Mouse (Mus musculus): Measurements from ENCODE around the gene Lpar1. TPM values are rescaled to one million over a fixed set of nuclear protein-coding genes. Genes with fewer than 3 reads are reported as not detected.

Lpar1 gene
- polyA plus RNA-seq, 1 experiment, result 0.09 TPM

DNA sequence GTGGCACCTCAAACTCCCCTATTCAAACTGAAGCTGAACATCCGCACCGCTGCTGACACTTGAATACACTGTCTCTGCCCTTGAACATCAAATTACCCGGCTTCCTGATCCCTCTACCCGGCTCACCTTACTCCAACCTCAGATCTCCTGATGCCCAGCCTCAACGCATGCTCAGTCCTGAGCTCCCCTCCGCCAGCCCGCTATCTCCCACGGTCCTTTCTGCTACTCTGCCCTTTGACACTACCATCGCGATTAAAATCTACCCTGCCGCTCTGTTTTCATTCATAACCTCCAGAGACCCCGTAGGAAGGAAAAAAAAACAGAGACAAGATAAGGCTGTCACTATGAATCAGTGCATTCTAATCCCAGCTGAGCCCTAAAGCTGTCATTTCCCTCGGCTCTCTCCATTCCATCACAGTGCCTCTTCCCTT, 19.5 kb downstream of the Lpar1 start:
- peaks cover 13% of the 10 kb centered on the region for H3K9me3 ChIP-seq
- TF ChIP-seq FLI1 (IDR thresholded peaks at IDR 0.05; ENCODE audit: low read length) (no peak), GATA1 (IDR thresholded peaks at IDR 0.05; ENCODE audit: borderline replicate concordance, low read length) (no peak)
- H3K4me3 ChIP-seq (replicated peaks), result no peak overlapping the region
- H3K4me1 ChIP-seq, result no peaks in the 10 kb centered on the region
- H3K27me3 ChIP-seq (replicated peaks), result peaks cover 5% of the 10 kb centered on the region
- H3K36me3 ChIP-seq (replicated peaks; ENCODE audit: low read length), result no peaks in the 10 kb centered on the region

DNA sequence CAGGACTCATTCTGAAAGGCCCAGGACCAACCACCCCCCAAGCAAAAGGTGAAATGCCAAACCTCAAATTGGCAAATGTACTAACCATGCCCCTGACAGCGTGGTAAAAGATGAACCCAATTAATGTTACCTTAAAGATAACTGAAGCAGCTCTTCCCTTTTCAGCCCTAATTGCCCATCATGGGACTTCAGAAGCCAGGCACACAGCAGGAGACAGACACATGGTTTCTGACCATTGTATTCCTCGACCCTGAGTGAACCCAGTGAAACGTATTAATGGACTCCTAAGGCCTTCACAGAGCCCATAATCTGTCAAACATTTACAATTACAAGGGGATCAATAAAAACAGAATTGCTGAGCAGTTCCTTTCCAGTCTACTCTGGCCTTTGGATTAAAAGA, 20.2 kb downstream of the Lpar1 start:
- H3K4me3 ChIP-seq (replicated peaks), result no peak overlapping the region
- peaks cover 5% of the 10 kb centered on the region for H3K27me3 ChIP-seq (replicated peaks)
- H3K9me3 ChIP-seq, result peaks cover 9% of the 10 kb centered on the region
- no peaks in the 10 kb centered on the region for H3K36me3 ChIP-seq (replicated peaks; ENCODE audit: low read length)
- H3K4me1 ChIP-seq, result no peaks in the 10 kb centered on the region
- TF ChIP-seq FLI1 (IDR thresholded peaks at IDR 0.05; ENCODE audit: low read length) (no peak), GATA1 (IDR thresholded peaks at IDR 0.05; ENCODE audit: borderline replicate concordance, low read length) (no peak)

DNA sequence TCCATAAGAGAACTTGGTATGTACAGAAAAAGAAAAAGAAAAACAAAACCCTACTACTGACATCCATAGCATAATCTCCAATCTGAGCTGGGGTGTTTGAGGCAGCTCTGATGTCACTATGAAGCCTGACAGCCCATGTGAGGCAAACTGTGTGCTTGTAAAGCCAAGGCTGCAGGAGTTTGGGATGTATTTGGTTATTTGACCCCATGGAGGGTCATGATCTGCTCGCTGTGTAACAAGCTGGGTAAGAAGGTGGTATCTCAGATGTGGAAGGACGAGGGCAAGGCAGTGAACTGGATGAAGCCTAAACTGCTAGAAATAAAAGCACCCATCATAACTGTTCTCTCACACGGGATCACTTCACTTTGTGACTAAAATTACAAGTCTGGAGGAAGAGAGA, 21.4 kb downstream of the Lpar1 start:
- Histone ChIP-seq H3K4me3 (replicated peaks) (no peak overlapping the region), H3K4me1 (no peaks in the 10 kb centered on the region), H3K27me3 (replicated peaks) (peaks cover 2% of the 10 kb centered on the region), H3K36me3 (replicated peaks; ENCODE audit: low read length) (no peaks in the 10 kb centered on the region), H3K9me3 (peaks cover 3% of the 10 kb centered on the region)
- no peak for TF ChIP-seq FLI1 (IDR thresholded peaks at IDR 0.05; ENCODE audit: low read length)
- TF ChIP-seq GATA1 (IDR thresholded peaks at IDR 0.05; ENCODE audit: borderline replicate concordance, low read length), result no peak

DNA sequence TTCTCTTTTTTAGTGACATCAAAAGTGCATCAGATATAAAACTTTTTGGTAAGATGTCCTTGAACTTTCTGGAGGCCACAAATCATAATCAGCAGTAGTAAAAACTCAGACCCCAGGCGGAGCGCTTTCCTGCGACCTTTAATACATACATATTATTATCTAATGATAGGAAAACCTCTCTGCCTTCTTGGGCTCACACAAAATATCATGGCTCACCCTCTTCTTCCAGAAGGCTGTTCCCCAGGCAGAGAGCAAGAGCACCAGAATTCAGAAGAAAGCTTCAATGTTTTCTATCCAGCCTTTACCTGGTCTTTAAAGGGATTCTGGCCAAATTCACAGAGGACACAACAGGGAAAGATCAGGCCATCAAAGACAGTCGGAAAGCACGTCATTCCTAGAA, 23.0 kb downstream of the Lpar1 start:
- Histone ChIP-seq H3K4me3 (replicated peaks) (no peak overlapping the region), H3K36me3 (replicated peaks; ENCODE audit: low read length) (no peaks in the 10 kb centered on the region), H3K4me1 (no peaks in the 10 kb centered on the region), H3K27me3 (replicated peaks) (peaks cover 2% of the 10 kb centered on the region), H3K9me3 (no peaks in the 10 kb centered on the region)
- TF ChIP-seq GATA1 (IDR thresholded peaks at IDR 0.05; ENCODE audit: borderline replicate concordance, low read length) (no peak), FLI1 (IDR thresholded peaks at IDR 0.05; ENCODE audit: low read length) (no peak)

DNA sequence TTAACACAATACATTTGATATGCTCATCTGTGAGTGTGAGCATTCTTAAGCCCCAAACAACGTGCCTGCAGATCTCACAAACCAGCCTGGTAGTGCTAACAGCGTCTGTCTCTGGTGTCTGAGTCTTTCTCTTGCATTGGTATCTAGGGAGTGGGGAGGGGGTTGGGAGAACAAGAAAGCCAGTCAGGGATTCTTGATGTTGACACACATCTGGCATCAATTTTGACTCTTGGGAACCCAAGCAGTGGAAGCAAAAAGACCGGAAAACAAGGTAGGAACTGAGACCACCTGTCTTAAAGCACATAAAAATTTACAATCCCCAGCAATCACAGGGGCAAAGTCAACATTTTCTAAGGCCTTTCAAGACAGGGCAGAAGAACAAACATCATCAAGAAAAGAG, 23.4 kb downstream of the Lpar1 start:
- H3K9me3 ChIP-seq, result no peaks in the 10 kb centered on the region

DNA sequence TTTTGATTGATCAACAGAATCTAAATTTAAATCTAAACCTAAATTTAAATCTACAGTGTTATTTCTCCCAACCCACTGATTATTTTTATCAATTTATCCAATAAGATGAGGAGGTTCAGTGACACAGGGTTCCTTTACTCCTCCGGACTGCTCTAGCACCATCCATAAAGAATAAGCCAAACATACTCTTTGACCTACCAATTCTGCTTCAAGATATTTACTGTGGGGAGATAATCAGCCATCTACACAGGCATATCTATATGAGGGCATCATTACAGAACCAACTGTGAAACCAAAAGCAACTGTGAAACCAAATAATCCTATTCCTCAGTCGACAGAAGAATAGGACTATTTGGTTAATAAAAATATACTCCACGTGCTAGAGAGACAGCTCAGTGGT, 25.8 kb downstream of the Lpar1 start:
- no peaks in the 10 kb centered on the region for H3K27me3 ChIP-seq (replicated peaks)
- H3K36me3 ChIP-seq (replicated peaks; ENCODE audit: low read length), result no peaks in the 10 kb centered on the region
- H3K9me3 ChIP-seq, result no peaks in the 10 kb centered on the region
- H3K4me1 ChIP-seq, result no peaks in the 10 kb centered on the region
- no peak overlapping the region for H3K4me3 ChIP-seq (replicated peaks)
- no peak for TF ChIP-seq GATA1 (IDR thresholded peaks at IDR 0.05; ENCODE audit: borderline replicate concordance, low read length)
- TF ChIP-seq FLI1 (IDR thresholded peaks at IDR 0.05; ENCODE audit: low read length), result no peak

More for the DNA sequence above, 23.4 kb downstream of the Lpar1 start:
- Histone ChIP-seq H3K36me3 (replicated peaks; ENCODE audit: low read length) (no peaks in the 10 kb centered on the region), H3K4me1 (no peaks in the 10 kb centered on the region), H3K27me3 (replicated peaks) (peaks cover 2% of the 10 kb centered on the region), H3K4me3 (replicated peaks) (no peak overlapping the region)
- TF ChIP-seq GATA1 (IDR thresholded peaks at IDR 0.05; ENCODE audit: borderline replicate concordance, low read length) (no peak), FLI1 (IDR thresholded peaks at IDR 0.05; ENCODE audit: low read length) (no peak)

DNA sequence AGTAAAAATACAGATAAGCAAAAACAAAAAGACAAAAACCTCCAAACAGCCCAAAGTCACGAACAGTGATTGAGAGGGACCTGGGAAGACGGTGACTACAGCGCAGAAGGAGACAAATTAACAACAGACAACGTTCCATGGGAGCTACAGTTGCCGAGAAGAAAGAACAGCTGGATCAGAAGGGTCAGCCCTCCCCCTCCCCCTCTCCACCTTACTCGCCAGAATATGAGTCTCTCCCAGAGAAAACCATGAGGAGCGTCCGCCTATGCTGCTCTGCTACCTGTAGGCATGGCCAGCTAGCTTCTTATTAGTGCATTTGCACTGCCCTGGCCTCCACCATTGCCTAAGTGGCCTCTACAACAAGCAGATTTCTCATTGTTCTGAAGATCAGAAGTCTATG, 32.6 kb downstream of the Lpar1 start:
- Histone ChIP-seq H3K4me1 (peaks cover 5% of the 10 kb centered on the region; the same call in 1 of the 2 replicates), H3K4me3 (replicated peaks) (no peak overlapping the region), H3K36me3 (replicated peaks; ENCODE audit: low read length) (no peaks in the 10 kb centered on the region), H3K27me3 (replicated peaks) (no peaks in the 10 kb centered on the region), H3K9me3 (peaks cover 4% of the 10 kb centered on the region; the same call in 1 of the 2 replicates)
- TF ChIP-seq GATA1 (IDR thresholded peaks at IDR 0.05; ENCODE audit: borderline replicate concordance, low read length), result no peak
- TF ChIP-seq FLI1 (IDR thresholded peaks at IDR 0.05; ENCODE audit: low read length), result no peak

DNA sequence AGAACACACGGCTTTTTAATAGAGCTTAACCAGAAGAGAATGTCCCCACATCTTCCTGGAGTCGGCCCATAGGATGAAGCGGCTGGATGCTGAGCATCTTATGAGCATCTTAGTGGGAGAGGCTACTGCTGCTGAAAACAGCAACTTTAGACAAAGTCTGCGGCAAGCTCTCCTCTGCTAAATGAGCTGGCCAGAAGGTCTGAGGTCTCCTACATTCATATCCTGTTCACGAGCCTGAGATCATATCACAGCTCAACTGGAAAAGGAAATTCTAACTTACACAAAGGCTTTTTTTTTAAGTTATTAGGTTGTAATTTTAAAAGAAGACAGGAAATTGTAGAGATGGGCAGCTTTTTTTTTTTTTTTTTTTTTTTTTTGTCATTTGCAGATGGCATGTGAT, 33.2 kb downstream of the Lpar1 start:
- Histone ChIP-seq H3K4me3 (replicated peaks) (no peak overlapping the region), H3K9me3 (peaks cover 4% of the 10 kb centered on the region; the same call in 1 of the 2 replicates), H3K36me3 (replicated peaks; ENCODE audit: low read length) (no peaks in the 10 kb centered on the region), H3K4me1 (peaks cover 5% of the 10 kb centered on the region; the same call in 1 of the 2 replicates), H3K27me3 (replicated peaks) (no peaks in the 10 kb centered on the region)
- no peak for TF ChIP-seq FLI1 (IDR thresholded peaks at IDR 0.05; ENCODE audit: low read length)
- TF ChIP-seq GATA1 (IDR thresholded peaks at IDR 0.05; ENCODE audit: borderline replicate concordance, low read length), result no peak

DNA sequence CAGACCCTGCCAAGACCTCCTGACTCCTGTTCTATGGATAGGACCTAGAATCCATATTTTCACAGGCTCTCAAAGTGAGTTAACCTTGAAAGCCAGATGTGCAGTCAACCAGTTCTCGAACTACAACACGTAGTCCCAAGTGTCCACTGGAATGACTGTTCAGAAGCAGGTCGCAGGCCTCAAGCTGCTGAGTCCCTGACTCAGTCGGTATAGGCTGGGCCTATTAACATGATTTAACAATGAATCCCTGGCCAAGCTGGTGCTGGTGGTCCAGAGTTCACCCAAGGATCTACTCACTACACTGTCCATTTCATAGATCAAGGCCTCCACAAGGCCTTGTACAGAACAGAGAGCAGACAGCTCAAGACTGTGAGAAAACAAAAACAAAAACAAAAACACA, 33.8 kb downstream of the Lpar1 start:
- no peaks in the 10 kb centered on the region for H3K36me3 ChIP-seq (replicated peaks; ENCODE audit: low read length)
- no peaks in the 10 kb centered on the region for H3K27me3 ChIP-seq (replicated peaks)
- H3K4me1 ChIP-seq, result peaks cover 5% of the 10 kb centered on the region; the same call in 1 of the 2 replicates
- peaks cover 4% of the 10 kb centered on the region; the same call in 1 of the 2 replicates for H3K9me3 ChIP-seq
- no peak overlapping the region for H3K4me3 ChIP-seq (replicated peaks)
- no peak for TF ChIP-seq FLI1 (IDR thresholded peaks at IDR 0.05; ENCODE audit: low read length)
- no peak for TF ChIP-seq GATA1 (IDR thresholded peaks at IDR 0.05; ENCODE audit: borderline replicate concordance, low read length)

DNA sequence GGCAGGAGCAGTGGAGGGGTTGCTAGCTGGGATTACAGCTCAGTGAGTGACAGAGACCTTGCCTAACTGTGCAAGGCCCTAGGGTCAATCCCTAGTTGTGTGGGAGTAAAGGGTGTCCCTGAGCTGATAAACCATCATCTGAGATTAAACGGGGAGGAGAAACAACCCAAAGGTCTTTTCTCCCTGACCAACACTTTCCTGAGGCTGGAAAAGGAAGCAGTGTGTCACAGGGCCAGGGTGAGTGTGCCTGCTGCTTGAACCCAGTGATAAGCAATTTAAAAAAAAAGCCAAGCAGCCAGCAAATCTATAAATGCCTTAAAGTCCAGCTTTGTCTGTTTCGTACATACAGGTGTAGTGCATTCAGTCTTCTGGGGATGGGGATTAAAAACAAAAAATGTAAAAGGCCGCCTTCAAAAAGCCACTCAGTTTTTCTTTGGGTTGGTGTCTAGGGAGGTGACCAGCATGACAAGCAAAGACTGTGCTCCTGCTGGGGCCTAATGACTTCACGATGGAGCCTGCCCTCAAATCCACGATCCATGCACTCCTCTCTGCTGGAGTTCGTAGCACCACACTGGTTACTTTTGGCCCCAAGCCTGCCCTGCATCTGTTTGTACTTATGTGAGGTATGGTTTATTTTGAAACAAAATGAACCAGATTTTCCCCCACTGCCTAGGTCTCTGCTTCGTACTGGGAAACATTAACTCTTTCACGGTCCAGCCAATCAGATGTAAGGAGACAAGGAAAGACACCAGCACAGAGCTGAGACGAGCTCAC, 35.3 kb downstream of the Lpar1 start:
- TF ChIP-seq GATA1 (IDR thresholded peaks at IDR 0.05; ENCODE audit: borderline replicate concordance, low read length) (no peak), FLI1 (IDR thresholded peaks at IDR 0.05; ENCODE audit: low read length) (no peak)
- Histone ChIP-seq H3K4me1 (peaks cover 5% of the 10 kb centered on the region; the same call in 1 of the 2 replicates), H3K27me3 (replicated peaks) (no peaks in the 10 kb centered on the region), H3K4me3 (replicated peaks) (no peak overlapping the region), H3K36me3 (replicated peaks; ENCODE audit: low read length) (no peaks in the 10 kb centered on the region), H3K9me3 (peaks cover 4% of the 10 kb centered on the region; the same call in 1 of the 2 replicates)

Data from megakaryocyte, embryonic 14.5 days (primary cell).